Mouse (Mus musculus) neural tube, embryonic 11.5 days (tissue): ENCODE measurements at regions not wholly inside any gene's neighbourhood (a gene's known extent, or its start where the extent isn't known, plus 50 kb on each side); places are given as distances from the start of the nearest gene placed in this dataset.

Experiments
- ATAC-seq: fragments of 200-750 bp; cut with Nextera tagmentation; 2 replicates; pipeline ENCODE4 v1.8.0; 2017; ENCODE audit warnings: moderate number of reproducible peaks, mild to moderate bottlenecking, moderate TSS enrichment, moderate library complexity; ENCODE audit not compliant: insufficient read depth, low FRiP score, low TSS enrichment
- DNase-seq: peaks from one replicate; pipeline ENCODE4 v3.0.0-alpha.2; 2015; ENCODE audit warnings: low spot score
- H3K27ac ChIP-seq: fragments of 300-500 bp; sonication (generic); 2 replicates; pipeline ENCODE4 v1.5.1; 2014; ENCODE audit warnings: low read depth, mild to moderate bottlenecking, low read length
- H3K27me3 ChIP-seq: fragments of 300-500 bp; sonication (generic); 2 replicates; pipeline ENCODE4 v1.6.1; 2014; ENCODE audit warnings: mild to moderate bottlenecking, low read length, mixed read lengths; ENCODE audit not compliant: control insufficient read depth, insufficient read depth
- H3K36me3 ChIP-seq: fragments of 300-500 bp; sonication (generic); 2 replicates; pipeline ENCODE4 v1.6.1; 2014; ENCODE audit warnings: mild to moderate bottlenecking, low read length, moderate library complexity, mixed read lengths; ENCODE audit not compliant: control insufficient read depth, insufficient read depth
- H3K4me1 ChIP-seq: fragments of 300-500 bp; sonication (generic); 2 replicates; pipeline ENCODE4 v1.6.1; 2014; ENCODE audit warnings: low read length, mixed read lengths; ENCODE audit not compliant: control insufficient read depth, insufficient read depth
- H3K4me2 ChIP-seq: fragments of 300-500 bp; sonication (generic); 2 replicates; pipeline ENCODE4 v1.6.1; 2014; ENCODE audit warnings: low read depth, mild to moderate bottlenecking, moderate library complexity
- H3K4me3 ChIP-seq: fragments of 300-500 bp; sonication (generic); 2 replicates; pipeline ENCODE4 v1.5.1; 2014; ENCODE audit warnings: low read depth, low read length
- H3K9ac ChIP-seq: fragments of 300-500 bp; sonication (generic); 2 replicates; pipeline ENCODE4 v1.6.1; 2014; ENCODE audit warnings: mild to moderate bottlenecking, low read length
- H3K9me3 ChIP-seq: fragments of 300-500 bp; sonication (generic); 2 replicates; pipeline ENCODE4 v1.6.1; 2016; ENCODE audit warnings: low read length; ENCODE audit not compliant: control insufficient read depth
- WGBS: fragments of 180-500 bp; shearing (Covaris S2); extraction: QIAGEN DNeasy Blood & Tissue Kit; methylation state at CpG from one replicate; pipeline ENCODE4 v1.1.7; 2014; 5-methylcytosine and 5-hydroxymethylcytosine counted together

GRCm38 (mm10) chr16:29849511-29849910, 214.7 kb upstream of the Hes1 start:
- Histone ChIP-seq H3K27me3 (no peaks in the 10 kb centered on the region; the same call in 1 of the 2 replicates), H3K9me3 (no peaks in the 10 kb centered on the region), H3K4me3 (no peak overlapping the region), H3K27ac (no peak overlapping the region), H3K4me1 (no peaks in the 10 kb centered on the region), H3K4me2 (no peak overlapping the region), H3K9ac (no peak overlapping the region), H3K36me3 (no peaks in the 10 kb centered on the region)
- ATAC-seq: no peak
- WGBS: 76% methylated on average over 7 of the region's 7 CpGs
- DNase-seq: no peak

DNA sequence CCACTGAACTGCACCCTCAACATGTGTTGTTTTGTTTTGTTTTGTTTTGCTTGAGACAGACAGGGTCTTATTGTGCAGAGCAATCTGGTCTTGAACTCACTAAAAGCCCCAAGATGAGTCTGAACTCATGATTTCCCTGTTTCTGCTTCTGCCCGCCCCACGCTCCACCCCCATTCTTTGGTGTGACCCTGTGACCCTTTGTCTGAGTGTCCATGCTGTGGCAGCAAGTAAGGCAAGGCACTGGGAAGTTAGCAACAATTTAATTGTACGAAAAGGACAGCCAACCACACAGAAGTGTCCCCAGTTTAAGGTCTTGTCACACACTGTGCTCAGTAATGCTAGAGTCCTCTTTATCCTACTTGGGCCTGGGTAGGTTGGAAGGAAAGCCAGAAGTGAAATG, 213.6 kb upstream of the Hes1 start:
- Histone ChIP-seq H3K9ac (no peak overlapping the region), H3K27me3 (no peaks in the 10 kb centered on the region), H3K9me3 (no peaks in the 10 kb centered on the region), H3K4me1 (no peaks in the 10 kb centered on the region), H3K36me3 (no peaks in the 10 kb centered on the region), H3K4me3 (no peak overlapping the region), H3K4me2 (no peak overlapping the region), H3K27ac (no peak overlapping the region)
- ATAC-seq: no peak
- DNase-seq: no peak
- 34% methylated on average over 3 of the region's 3 CpGs for WGBS

GRCm38 (mm10) chr16:29851827-29852226, 212.4 kb upstream of the Hes1 start:
- H3K9ac ChIP-seq: no peak overlapping the region
- no peak overlapping the region for H3K27ac ChIP-seq
- H3K9me3 ChIP-seq: no peaks in the 10 kb centered on the region
- H3K4me3 ChIP-seq: no peak overlapping the region
- DNase-seq (no peak), ATAC-seq (no peak)
- no peaks in the 10 kb centered on the region for H3K4me1 ChIP-seq
- no peak overlapping the region for H3K4me2 ChIP-seq
- H3K27me3 ChIP-seq: no peaks in the 10 kb centered on the region
- 14% methylated on average over 9 of the region's 9 CpGs for WGBS
- no peaks in the 10 kb centered on the region for H3K36me3 ChIP-seq

- Histone ChIP-seq H3K4me3 (no peak overlapping the region), H3K36me3 (no peaks in the 10 kb centered on the region), H3K9ac (no peak overlapping the region), H3K27me3 (no peaks in the 10 kb centered on the region; the same call in 1 of the 2 replicates), H3K9me3 (no peaks in the 10 kb centered on the region), H3K4me1 (no peaks in the 10 kb centered on the region), H3K4me2 (no peak overlapping the region), H3K27ac (no peak overlapping the region)
- ATAC-seq (no peak), DNase-seq (no peak)
- WGBS: 87% methylated on average over 9 of the region's 9 CpGs
Measured at GRCm38 (mm10) chr16:29854805-29855565, 209.2 kb upstream of the Hes1 start.

DNA sequence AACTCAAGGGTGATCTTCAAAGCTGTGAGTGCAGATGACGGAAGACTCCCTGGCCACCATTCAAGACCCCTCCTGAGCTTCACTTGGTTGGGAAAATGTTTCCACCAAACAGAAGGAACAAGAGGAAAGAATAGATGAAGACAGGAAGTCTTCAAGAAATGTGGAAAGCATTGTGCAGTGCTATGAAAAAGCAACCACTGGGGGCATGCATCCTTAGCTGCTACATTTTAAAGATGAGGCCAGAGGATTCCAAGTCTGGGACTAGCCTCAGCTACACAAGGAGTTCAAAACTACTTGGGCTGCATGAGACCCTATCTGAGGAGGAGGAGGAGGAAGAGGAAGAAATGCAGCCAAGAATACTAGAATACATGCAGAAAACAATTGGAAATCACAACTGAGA, 207.6 kb upstream of the Hes1 start:
- no peak overlapping the region for H3K4me3 ChIP-seq
- no peaks in the 10 kb centered on the region for H3K36me3 ChIP-seq
- no peaks in the 10 kb centered on the region for H3K9me3 ChIP-seq
- 88% methylated on average over 1 of the region's 1 CpGs for WGBS
- no peak overlapping the region for H3K9ac ChIP-seq
- DNase-seq (no peak), ATAC-seq (no peak)
- H3K4me1 ChIP-seq: no peaks in the 10 kb centered on the region
- H3K27ac ChIP-seq: no peak overlapping the region
- no peak overlapping the region for H3K4me2 ChIP-seq
- H3K27me3 ChIP-seq: peaks cover 3% of the 10 kb centered on the region; the same call in 1 of the 2 replicates

DNA sequence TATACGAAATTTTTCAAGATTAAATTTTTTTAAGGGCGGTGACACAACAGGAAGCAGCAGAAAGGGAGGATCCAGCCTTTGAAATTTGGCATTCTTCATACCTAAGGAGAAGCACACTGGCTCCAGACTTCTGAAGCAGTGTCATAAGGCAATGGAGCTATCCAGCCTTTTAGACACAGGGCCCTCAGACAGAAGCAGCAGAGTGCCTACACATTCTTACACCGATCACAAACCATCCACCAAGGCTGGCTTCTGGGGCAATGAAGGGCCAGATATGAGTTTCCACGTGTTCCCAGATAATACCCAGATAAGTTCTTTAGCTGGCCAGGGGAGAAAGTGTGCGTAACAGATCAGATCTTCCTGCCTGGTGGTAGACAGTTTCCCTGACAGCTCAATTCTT, 205.5 kb upstream of the Hes1 start:
- DNase-seq (no peak), ATAC-seq (no peak)
- Histone ChIP-seq H3K4me2 (no peak overlapping the region), H3K9ac (no peak overlapping the region), H3K27me3 (peaks cover 3% of the 10 kb centered on the region; the same call in 1 of the 2 replicates), H3K9me3 (no peaks in the 10 kb centered on the region), H3K4me1 (no peaks in the 10 kb centered on the region), H3K36me3 (no peaks in the 10 kb centered on the region), H3K4me3 (no peak overlapping the region), H3K27ac (no peak overlapping the region)
- 83% methylated on average over 5 of the region's 5 CpGs for WGBS

- Histone ChIP-seq H3K9me3 (no peaks in the 10 kb centered on the region), H3K4me2 (no peak overlapping the region), H3K4me3 (no peak overlapping the region), H3K27ac (no peak overlapping the region), H3K36me3 (no peaks in the 10 kb centered on the region), H3K4me1 (no peaks in the 10 kb centered on the region), H3K27me3 (peaks cover 3% of the 10 kb centered on the region; the same call in 1 of the 2 replicates), H3K9ac (no peak overlapping the region)
- no peak for DNase-seq
- 17% methylated on average over 6 of the region's 6 CpGs for WGBS
- no peak for ATAC-seq
Measured at GRCm38 (mm10) chr16:29860306-29860705, 203.9 kb upstream of the Hes1 start.

DNA sequence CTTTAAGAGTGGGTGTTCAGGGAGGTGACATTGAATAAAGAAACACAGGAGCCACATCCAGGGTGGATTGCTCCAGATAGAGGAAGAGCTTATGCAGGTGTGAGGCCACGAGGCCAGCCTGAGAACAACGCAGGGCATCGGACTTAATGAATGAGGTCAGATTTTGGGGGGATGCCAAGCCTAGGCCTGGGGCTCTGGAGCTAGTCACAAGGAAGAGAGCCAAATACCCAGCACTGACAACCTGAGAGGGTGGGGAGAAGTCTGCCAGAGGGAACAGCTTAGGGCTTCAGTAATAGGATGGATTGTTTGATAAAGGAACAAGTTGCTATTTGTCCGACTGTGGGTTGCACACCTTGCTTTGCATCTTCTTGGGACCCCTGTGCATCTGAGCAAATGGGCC, 203.1 kb upstream of the Hes1 start:
- peaks cover 3% of the 10 kb centered on the region; the same call in 1 of the 2 replicates for H3K27me3 ChIP-seq
- 49% methylated on average over 4 of the region's 4 CpGs for WGBS
- DNase-seq (no peak), ATAC-seq (no peak)
- H3K27ac ChIP-seq: no peak overlapping the region
- H3K4me2 ChIP-seq: no peak overlapping the region
- no peaks in the 10 kb centered on the region for H3K36me3 ChIP-seq
- no peak overlapping the region for H3K9ac ChIP-seq
- H3K9me3 ChIP-seq: no peaks in the 10 kb centered on the region
- H3K4me1 ChIP-seq: no peaks in the 10 kb centered on the region
- H3K4me3 ChIP-seq: no peak overlapping the region

- Histone ChIP-seq H3K4me3 (no peak overlapping the region), H3K27me3 (0 out of 2 replicates have a peak, but pooled peaks cover 3% of the 10 kb centered on the region), H3K4me1 (no peaks in the 10 kb centered on the region), H3K27ac (no peak overlapping the region), H3K9ac (no peak overlapping the region), H3K9me3 (no peaks in the 10 kb centered on the region), H3K36me3 (no peaks in the 10 kb centered on the region), H3K4me2 (no peak overlapping the region)
- WGBS: 78% methylated on average over 17 of the region's 17 CpGs
- no peak for DNase-seq
- ATAC-seq: no peak
Measured at GRCm38 (mm10) chr16:29865075-29865740, 199.0 kb upstream of the Hes1 start.
